Mouse (Mus musculus) heart, adult 2 months (tissue): Measurements from ENCODE around the gene Pnmal1. TPM values are rescaled to one million over a fixed set of nuclear protein-coding genes. Genes with fewer than 3 reads are reported as not detected.

ENCODE experiments used
- DNase-seq, 2 experiments: peaks; one replicate each; pipeline ENCODE4 v3.0.0; 2021
- H3K27ac ChIP-seq: fragments of 200-600 bp; 2 replicates; pipeline ENCODE4 v1.8.1; 2022
- H3K27me3 ChIP-seq: fragments of 200-500 bp; 2 replicates; pipeline ENCODE4 v1.6.1; 2012; ENCODE audit warnings: mild to moderate bottlenecking, low read length, inconsistent platforms, mixed read lengths; ENCODE audit not compliant: control insufficient read depth, insufficient read depth
- H3K36me3 ChIP-seq: fragments of 200-500 bp; 2 replicates; pipeline ENCODE4 v1.6.1; 2012; ENCODE audit warnings: low read length, inconsistent platforms; ENCODE audit not compliant: control insufficient read depth, insufficient read depth
- H3K4me1 ChIP-seq: fragments of 200-500 bp; 2 replicates; pipeline ENCODE4 v1.6.1; 2011; ENCODE audit warnings: low read length; ENCODE audit not compliant: control insufficient read depth, insufficient read depth
- H3K4me3 ChIP-seq: fragments of 200-600 bp; 2 replicates; pipeline ENCODE4 v1.8.1; 2022
- H3K79me2 ChIP-seq: fragments of 200-500 bp; replicated peaks from 2 replicates; pipeline ENCODE4 v1.6.1; 2012; ENCODE audit warnings: mild to moderate bottlenecking, inconsistent platforms, low read length, moderate library complexity, mixed read lengths; ENCODE audit not compliant: control insufficient read depth, insufficient read depth
- H3K9ac ChIP-seq: fragments of 200-500 bp; 2 replicates; pipeline ENCODE4 v1.6.1; 2012; ENCODE audit warnings: low read depth, mild to moderate bottlenecking, control low read depth, inconsistent platforms, low read length, mixed read lengths
- CTCF ChIP-seq: fragments of 200-600 bp; IDR thresholded peaks from 2 replicates; pipeline ENCODE4 v1.8.1; 2022; ENCODE audit warnings: antibody characterized with exemption, mild to moderate bottlenecking, moderate library complexity
- EP300 ChIP-seq: fragments of 200-500 bp; IDR thresholded peaks from 2 replicates; pipeline ENCODE4 v1.6.1; 2011; ENCODE audit warnings: low read depth, low read length, control low read depth; ENCODE audit not compliant: insufficient read depth
- POLR2A ChIP-seq: fragments of 200-500 bp; IDR thresholded peaks from 2 replicates; pipeline ENCODE4 v1.6.1; 2011; ENCODE audit warnings: mild to moderate bottlenecking, low read depth, low read length, control low read depth; ENCODE audit not compliant: insufficient read depth
- WGBS: fragments of 180-500 bp; shearing (Covaris S2); methylation state at CpG from one replicate; pipeline ENCODE4 v1.1.7; 2018; 5-methylcytosine and 5-hydroxymethylcytosine counted together
- intact Hi-C: fragments of 180-260 bp; cut with DNase I; formaldehyde crosslinking; loops from one replicate; pipeline ENCODE4 v1.15.1; 2025
- polyA plus RNA-seq: library from polyadenylated mRNA; depleted of rRNA; stranded (reverse); fragments of >200 nt; gene quantifications from 2 replicates; pipeline ENCODE4 v1.2.3, GENCODE M21; 2012; rRNA removed
- total RNA-seq, 2 experiments: library from RNA; stranded (reverse); gene quantifications; 2 replicates each; pipeline ENCODE4 v1.2.3; 2021

The Pnmal1 gene
- total and polyA plus RNA-seq, 3 experiments: 0.06 to 0.11 TPM; not detected in 1

- TF ChIP-seq POLR2A (no peak), EP300 (no peak), CTCF (no peak)
- Histone ChIP-seq H3K4me1 (peaks cover 2% of the 10 kb centered on the region; the same call in 1 of the 2 replicates), H3K9ac (no peak overlapping the region), H3K36me3 (no peaks in the 10 kb centered on the region), H3K4me3 (no peak overlapping the region), H3K27ac (no peak overlapping the region), H3K27me3 (no peaks in the 10 kb centered on the region), H3K79me2 (no peaks in the 10 kb centered on the region)
- intact Hi-C loops: no loop called here
- no peak for DNase-seq
- WGBS: 82% methylated on average over 16 of the region's 16 CpGs
These were observed 50.0 kb downstream of the Pnmal1 start for GRCm38 (mm10) chr7:17009326-17010009.

- intact Hi-C loops: no loop called here
- Histone ChIP-seq H3K36me3 (no peaks in the 10 kb centered on the region), H3K27me3 (no peaks in the 10 kb centered on the region), H3K9ac (no peak overlapping the region), H3K4me1 (peaks cover 2% of the 10 kb centered on the region; the same call in 1 of the 2 replicates), H3K4me3 (no peak overlapping the region), H3K79me2 (no peaks in the 10 kb centered on the region), H3K27ac (no peak overlapping the region)
- DNase-seq: peak in 1 of 2 experiments; percentile 49
- TF ChIP-seq CTCF: no peak
- no peak for TF ChIP-seq POLR2A
- TF ChIP-seq EP300: no peak
- 44% methylated on average over 5 of the region's 5 CpGs for WGBS
These were observed 50.5 kb downstream of the Pnmal1 start for GRCm38 (mm10) chr7:17010010-17010347.

- intact Hi-C loops: no loop called here
- no peaks in the 10 kb centered on the region for H3K27me3 ChIP-seq
- H3K27ac ChIP-seq: no peak overlapping the region
- WGBS: 85% methylated on average over 7 of the region's 7 CpGs
- H3K4me1 ChIP-seq: peaks cover 4% of the 10 kb centered on the region
- H3K9ac ChIP-seq: no peak overlapping the region
- TF ChIP-seq CTCF: no peak
- TF ChIP-seq POLR2A: no peak
- TF ChIP-seq EP300: no peak
- no peaks in the 10 kb centered on the region; the same call in 1 of the 2 replicates for H3K36me3 ChIP-seq
- no peak overlapping the region for H3K4me3 ChIP-seq
- H3K79me2 ChIP-seq: no peaks in the 10 kb centered on the region
- DNase-seq: no peak
These were observed 52.6 kb downstream of the Pnmal1 start for GRCm38 (mm10) chr7:17011909-17012590.

Other genes starting within 250 kb of the Pnmal1 start
- gene Ceacam9, start 237.8 kb upstream of the Pnmal1 start, total RNA-seq: not detected
- not detected in 2 replicates for gene Ceacam9, start 237.8 kb upstream of the Pnmal1 start, polyA plus RNA-seq
- gene Ap2s1, start 221.3 kb upstream of the Pnmal1 start, total RNA-seq: 10 to 100 TPM; 69.7 to 75.3 TPM
- gene Ap2s1, start 221.3 kb upstream of the Pnmal1 start, polyA plus RNA-seq: 122 and 123 TPM in 2 replicates
- gene Slc1a5, start 178.3 kb upstream of the Pnmal1 start, total RNA-seq: 10 to 100 TPM; 20.9 to 26.1 TPM
- gene Slc1a5, start 178.3 kb upstream of the Pnmal1 start, polyA plus RNA-seq: 35.6 and 57.0 TPM in 2 replicates
- gene Strn4, start 143.8 kb upstream of the Pnmal1 start, total RNA-seq: 10 to 100 TPM; 55.5 to 56.2 TPM
- 94.2 and 101 TPM in 2 replicates for gene Strn4, start 143.8 kb upstream of the Pnmal1 start, polyA plus RNA-seq
- gene Fkrp, start 142.9 kb upstream of the Pnmal1 start, total RNA-seq: 10 to 100 TPM; 49.5 to 52.8 TPM
- 40.3 and 51.3 TPM in 2 replicates for gene Fkrp, start 142.9 kb upstream of the Pnmal1 start, polyA plus RNA-seq
- 10 to 100 TPM; 15.3 to 19.9 TPM for gene Prkd2, start 116.8 kb upstream of the Pnmal1 start, total RNA-seq
- gene Prkd2, start 116.8 kb upstream of the Pnmal1 start, polyA plus RNA-seq: 24.5 and 26.2 TPM in 2 replicates
- gene Dact3, start 84.4 kb upstream of the Pnmal1 start, total RNA-seq: 10 to 100 TPM in 1 of 2 experiments, 1 to 10 TPM in 1; 8.6 to 12.1 TPM
- 19.6 and 20.0 TPM in 2 replicates for gene Dact3, start 84.4 kb upstream of the Pnmal1 start, polyA plus RNA-seq
- gene Gng8, start 67.9 kb upstream of the Pnmal1 start, total RNA-seq: 1 to 10 TPM in 1 of 2 experiments, under 1 TPM in 1; 0.47 to 1.6 TPM
- gene Gng8, start 67.9 kb upstream of the Pnmal1 start, polyA plus RNA-seq: 7.4 and 13.1 TPM in 2 replicates
- gene Ptgir, start 53.2 kb upstream of the Pnmal1 start, total RNA-seq: 1 to 10 TPM; 1.9 to 2.9 TPM
- 5.2 and 7.4 TPM in 2 replicates for gene Ptgir, start 53.2 kb upstream of the Pnmal1 start, polyA plus RNA-seq
- gene Calm3, start 35.6 kb upstream of the Pnmal1 start, total RNA-seq: 100 to 1,000 TPM; 168 to 175 TPM
- 163 and 206 TPM in 2 replicates for gene Calm3, start 35.6 kb upstream of the Pnmal1 start, polyA plus RNA-seq
- gene Pnmal2, start 15.0 kb upstream of the Pnmal1 start, total RNA-seq: 1 to 10 TPM; 3.8 to 4.1 TPM
- gene Pnmal2, start 15.0 kb upstream of the Pnmal1 start, polyA plus RNA-seq: 3.5 and 4.4 TPM in 2 replicates
- not detected for gene Gm42372, start 23.4 kb downstream of the Pnmal1 start, total RNA-seq
- gene Gm42372, start 23.4 kb downstream of the Pnmal1 start, polyA plus RNA-seq: 0.03 TPM in 1 of 2 replicates, not detected in the other
- 1 to 10 TPM; 4.0 to 4.4 TPM for gene Ccdc8, start 33.0 kb downstream of the Pnmal1 start, total RNA-seq
- gene Ccdc8, start 33.0 kb downstream of the Pnmal1 start, polyA plus RNA-seq: 2.7 and 4.2 TPM in 2 replicates
- 100 to 1,000 TPM in 1 of 2 experiments, 10 to 100 TPM in 1; 89.0 to 104 TPM for gene Ppp5c, start 68.2 kb downstream of the Pnmal1 start, total RNA-seq
- 157 and 163 TPM in 2 replicates for gene Ppp5c, start 68.2 kb downstream of the Pnmal1 start, polyA plus RNA-seq
- 1 to 10 TPM; 1.9 to 3.0 TPM for gene Hif3a, start 102.7 kb downstream of the Pnmal1 start, total RNA-seq
- gene Hif3a, start 102.7 kb downstream of the Pnmal1 start, polyA plus RNA-seq: 1.6 and 2.5 TPM in 2 replicates
- under 1 TPM; 0.10 to 0.16 TPM for gene Psg16, start 114.4 kb downstream of the Pnmal1 start, total RNA-seq
- 0.06 TPM in 1 of 2 replicates, not detected in the other for gene Psg16, start 114.4 kb downstream of the Pnmal1 start, polyA plus RNA-seq
- gene Ceacam3, start 190.6 kb downstream of the Pnmal1 start, total RNA-seq: not detected
- not detected in 2 replicates for gene Ceacam3, start 190.6 kb downstream of the Pnmal1 start, polyA plus RNA-seq
- not detected for gene Psg29, start 243.8 kb downstream of the Pnmal1 start, total RNA-seq
- not detected in 2 replicates for gene Psg29, start 243.8 kb downstream of the Pnmal1 start, polyA plus RNA-seq